Mouse (Mus musculus) thymus, postnatal 0 days (tissue): ENCODE results near the gene Pcgf2. TPM values are rescaled to one million over a fixed set of nuclear protein-coding genes. Genes with fewer than 3 reads are reported as not detected.
A peak's percentile ranks its signal among the peaks of the same experiment; 100 is the strongest.
"Not testable (repeated sequence)": the region's sequence is repeated elsewhere in the genome, so short reads cannot be mapped to it uniquely, and the experiment has no call there.

Source experiments
- DNase-seq: peaks from one replicate; pipeline ENCODE4 v3.0.0-alpha.2; 2015; ENCODE audit warnings: low spot score
- polyA plus RNA-seq: library from polyadenylated mRNA; unstranded; fragments of >200 nt; fragmentation: Nextera tagmentation; extraction: Ambion mirVana; gene quantifications from 2 replicates; pipeline ENCODE4 v1.2.1, GENCODE M21; 2015

Pcgf2 gene
- polyA plus RNA-seq, 1 experiment from 2014 or later, result 5.4 TPM

DNA sequence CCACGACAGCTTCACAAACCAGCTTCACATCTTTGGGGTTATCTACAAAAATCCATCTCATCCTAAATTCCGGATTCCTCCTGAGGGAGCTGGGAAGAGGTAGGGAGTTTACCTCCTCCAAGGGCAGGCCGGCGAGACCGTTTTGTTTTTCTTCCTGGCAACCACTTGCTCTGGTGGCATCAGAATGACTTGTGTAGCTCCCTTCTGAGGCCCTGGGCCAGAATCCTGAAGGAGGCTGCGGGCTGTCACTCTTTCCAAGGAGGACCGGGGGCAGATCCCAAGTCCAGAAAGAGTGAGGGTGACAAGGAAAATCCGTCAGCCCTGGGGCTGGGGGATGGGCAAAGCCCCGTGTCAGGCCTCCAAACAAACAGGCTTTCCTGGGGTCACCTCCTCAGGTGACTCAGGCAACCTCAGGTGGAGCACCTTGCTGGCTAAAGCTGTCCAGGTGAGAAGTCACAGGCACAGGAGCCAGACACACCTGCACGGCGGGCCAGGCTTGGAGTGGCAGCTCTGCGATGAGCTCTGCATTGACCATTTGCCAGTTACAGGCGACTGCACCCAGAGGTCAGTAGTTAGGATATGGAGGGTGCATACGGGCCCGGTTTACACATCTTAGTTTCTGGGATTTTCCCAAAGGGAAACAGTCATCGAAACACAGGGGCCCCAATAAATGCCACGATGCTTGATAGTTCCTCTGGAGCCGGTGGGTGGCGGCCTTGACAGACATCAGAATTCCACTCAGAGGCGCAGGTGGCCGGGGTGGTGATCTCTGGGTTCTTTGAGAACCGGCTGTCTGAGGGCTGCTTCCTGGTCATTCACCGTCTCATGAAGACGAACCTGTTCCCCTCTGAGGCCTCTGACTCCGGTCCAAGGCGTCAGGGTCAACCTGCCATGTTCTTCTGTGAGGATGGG, 17.3 kb upstream of the Pcgf2 start:
- DNase-seq, result no peak

- DNase-seq, result no peak
Observed at GRCm38 (mm10) chr11:97716021-97716420, 15.7 kb upstream of the Pcgf2 start.

- no peak for DNase-seq
Observed at GRCm38 (mm10) chr11:97714784-97715760, 14.8 kb upstream of the Pcgf2 start.

GRCm38 (mm10) chr11:97714356-97714755, 14.1 kb upstream of the Pcgf2 start:
- no peak for DNase-seq

DNA sequence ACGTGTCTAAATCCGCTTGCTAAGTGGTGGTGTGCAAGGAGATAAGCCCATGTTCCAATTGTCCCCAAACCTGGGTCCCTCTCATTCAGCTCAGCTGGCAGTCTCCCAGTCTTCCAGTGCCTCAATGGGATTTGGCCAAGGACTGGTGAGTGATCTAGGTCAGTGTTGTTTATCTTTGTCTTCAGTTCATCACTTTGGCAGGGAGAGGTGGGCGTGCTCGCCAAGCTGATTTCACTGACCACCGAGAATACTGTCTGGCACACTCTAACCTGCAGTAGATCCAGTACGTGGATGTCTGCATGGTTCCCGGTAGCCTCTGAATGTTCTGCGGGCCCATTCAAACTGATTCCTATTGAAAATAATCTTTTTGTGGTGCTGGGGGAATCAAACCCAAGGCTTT, 13.6 kb upstream of the Pcgf2 start:
- no peak for DNase-seq

DNA sequence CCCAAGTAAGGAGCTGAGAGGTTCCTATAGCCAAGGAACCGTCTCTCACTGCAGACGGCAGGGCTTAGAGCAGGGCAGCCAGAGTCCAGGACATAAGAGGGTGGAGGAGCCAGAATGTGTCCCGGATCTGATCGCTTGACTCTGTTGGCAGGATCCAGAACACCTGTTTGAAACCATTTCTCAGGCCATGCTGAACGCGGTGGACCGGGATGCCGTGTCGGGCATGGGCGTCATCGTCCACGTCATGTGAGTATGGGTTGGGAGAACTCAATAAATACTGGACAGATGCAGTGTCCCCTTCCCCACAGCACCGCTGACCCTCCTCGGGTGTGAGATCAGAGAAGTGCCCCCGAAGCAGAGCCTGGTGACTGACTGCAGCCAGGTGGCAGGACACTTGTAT, 12.0 kb upstream of the Pcgf2 start:
- no peak for DNase-seq

DNA sequence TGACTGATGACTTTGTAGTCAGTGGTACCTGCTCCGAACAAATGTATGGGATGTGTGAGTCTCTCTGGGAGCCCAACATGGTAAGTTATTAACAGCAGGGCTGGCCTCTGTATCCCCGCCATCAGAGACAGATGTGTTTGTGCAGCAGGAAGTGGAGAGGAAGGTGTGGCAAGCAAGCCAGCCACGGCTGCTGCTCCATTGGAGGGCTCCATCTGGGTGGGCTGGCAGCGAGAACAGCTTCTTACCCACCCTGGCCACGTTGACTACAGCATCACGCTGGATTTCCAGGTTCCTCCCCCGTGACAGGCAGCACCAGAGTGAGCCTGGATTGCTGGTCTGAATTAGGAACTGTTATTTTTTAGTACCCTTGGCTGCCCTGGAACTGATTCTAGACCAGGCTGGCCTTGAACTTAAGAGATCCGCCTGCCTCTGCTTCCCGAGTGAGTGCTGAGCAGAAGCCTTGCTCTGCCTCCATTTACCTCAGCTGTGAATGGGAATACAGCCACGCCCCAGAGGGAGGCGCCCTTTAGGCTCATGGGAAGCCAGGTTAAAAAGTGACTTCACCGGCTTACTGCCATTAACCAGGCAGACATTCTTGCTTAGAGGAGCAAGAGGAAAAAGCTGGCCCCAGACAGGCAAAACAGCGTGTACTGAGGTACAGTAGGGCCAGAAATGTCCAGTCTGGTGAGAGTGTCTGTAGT, 11.1 kb upstream of the Pcgf2 start:
- peak; percentile 46 for DNase-seq

GRCm38 (mm10) chr11:97710067-97710466, 9.8 kb upstream of the Pcgf2 start:
- DNase-seq, result not testable (repeated sequence)

DNA sequence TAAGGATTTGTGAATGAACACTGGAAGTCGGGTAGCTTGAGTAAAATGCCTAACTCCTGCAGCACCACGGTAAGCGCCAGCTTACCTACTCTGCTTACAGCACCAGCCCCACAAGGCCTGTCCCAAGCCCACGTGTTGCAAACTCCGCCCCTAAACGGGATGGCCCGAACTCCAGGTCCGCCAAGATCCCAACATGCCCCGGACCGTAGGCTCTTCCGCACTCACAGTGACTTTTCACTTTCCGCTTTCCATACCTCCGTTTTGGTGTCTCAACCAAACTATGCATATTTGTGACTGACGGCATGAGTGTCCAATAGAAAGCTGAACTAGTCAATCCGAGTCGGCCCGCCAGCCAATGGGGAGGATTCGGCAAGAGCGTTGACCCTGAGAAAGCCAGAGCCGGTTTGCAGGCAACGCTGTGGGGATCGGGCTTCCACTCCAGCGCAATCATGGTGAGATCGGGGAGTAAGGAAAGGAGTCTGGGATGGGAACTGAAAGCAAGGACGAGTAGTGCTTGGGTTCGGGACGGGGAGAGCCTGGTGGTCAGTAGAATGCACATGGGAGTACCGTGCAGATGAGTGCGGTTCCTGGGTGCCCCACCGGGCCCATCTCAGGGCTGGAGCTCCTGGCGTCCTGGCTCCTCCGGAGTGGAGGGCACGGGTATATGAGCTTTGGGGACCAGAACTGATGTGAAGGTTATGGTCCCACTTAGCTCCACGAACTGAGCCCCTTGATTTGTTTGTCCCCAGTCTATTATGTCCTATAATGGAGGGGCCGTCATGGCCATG, 2.9 kb upstream of the Pcgf2 start, which contains the start of gene Psmb3:
Gene Psmb3 (plus strand): TSS at position 361 of the 788 bp plus-strand sequence.
- peak; percentile 99 for DNase-seq

DNA sequence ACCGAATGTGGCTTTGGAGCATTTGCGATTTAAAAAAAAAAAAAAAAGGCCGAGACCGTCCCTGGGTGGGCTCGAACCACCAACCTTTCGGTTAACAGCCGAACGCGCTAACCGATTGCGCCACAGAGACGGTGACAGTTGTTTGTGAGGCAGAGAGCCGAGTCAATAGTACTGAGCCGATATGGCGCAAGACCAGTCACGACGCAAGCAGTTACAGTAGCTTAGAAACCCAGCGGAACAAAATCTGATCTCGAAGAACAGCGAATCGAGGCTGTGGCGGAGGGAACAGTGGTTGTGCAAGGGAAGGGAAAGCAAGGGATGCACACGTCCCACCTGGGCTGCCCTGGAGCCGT, 2.1 kb upstream of the Pcgf2 start:
- peak; percentile 91 for DNase-seq

GRCm38 (mm10) chr11:97701581-97702392, 1.5 kb upstream of the Pcgf2 start:
- no peak for DNase-seq

DNA sequence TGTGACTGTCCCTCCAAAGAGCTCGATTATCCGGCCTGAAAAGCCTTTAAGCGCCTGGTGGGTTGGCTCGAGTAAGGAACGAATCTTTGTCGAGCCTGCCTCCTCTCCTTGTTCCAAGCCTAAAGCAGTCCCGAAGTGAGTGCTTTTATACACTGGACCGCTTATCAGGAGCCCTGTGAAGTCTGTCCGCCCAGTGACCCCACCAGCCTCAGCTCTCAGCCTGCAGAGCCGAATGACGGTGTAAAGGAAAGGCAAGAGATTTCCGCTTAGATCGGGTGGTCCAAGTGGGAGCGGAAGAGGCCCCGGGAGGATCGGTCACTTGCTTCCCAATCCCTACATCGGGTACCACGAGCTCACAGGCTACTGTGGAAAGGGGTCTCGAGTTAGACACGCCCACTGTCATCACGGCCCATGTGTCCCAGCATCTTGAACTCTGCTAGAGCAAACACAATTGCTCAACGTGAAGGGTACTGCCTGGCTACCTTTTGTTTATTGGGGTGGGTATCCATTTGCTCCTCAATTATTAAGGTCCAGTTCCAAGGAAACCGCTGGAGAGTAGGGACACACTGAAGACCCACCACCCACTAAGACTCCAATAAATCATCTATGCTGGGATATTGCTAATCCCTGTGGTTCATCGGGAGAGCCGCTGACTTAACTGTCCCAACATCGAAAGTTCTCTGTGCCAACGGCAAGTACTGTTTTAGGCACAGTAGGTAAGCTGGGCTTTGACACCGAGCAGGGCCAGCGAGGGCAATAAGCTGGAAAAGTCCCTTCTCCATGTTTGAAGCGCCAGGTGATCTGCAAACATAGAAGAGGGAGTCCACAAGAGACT, 666 bp upstream of the Pcgf2 start:
- DNase-seq, result peak; percentile 20

- DNase-seq, result peak; percentile 36
Observed at GRCm38 (mm10) chr11:97699626-97700002, 683 bp downstream of the Pcgf2 start.

DNA sequence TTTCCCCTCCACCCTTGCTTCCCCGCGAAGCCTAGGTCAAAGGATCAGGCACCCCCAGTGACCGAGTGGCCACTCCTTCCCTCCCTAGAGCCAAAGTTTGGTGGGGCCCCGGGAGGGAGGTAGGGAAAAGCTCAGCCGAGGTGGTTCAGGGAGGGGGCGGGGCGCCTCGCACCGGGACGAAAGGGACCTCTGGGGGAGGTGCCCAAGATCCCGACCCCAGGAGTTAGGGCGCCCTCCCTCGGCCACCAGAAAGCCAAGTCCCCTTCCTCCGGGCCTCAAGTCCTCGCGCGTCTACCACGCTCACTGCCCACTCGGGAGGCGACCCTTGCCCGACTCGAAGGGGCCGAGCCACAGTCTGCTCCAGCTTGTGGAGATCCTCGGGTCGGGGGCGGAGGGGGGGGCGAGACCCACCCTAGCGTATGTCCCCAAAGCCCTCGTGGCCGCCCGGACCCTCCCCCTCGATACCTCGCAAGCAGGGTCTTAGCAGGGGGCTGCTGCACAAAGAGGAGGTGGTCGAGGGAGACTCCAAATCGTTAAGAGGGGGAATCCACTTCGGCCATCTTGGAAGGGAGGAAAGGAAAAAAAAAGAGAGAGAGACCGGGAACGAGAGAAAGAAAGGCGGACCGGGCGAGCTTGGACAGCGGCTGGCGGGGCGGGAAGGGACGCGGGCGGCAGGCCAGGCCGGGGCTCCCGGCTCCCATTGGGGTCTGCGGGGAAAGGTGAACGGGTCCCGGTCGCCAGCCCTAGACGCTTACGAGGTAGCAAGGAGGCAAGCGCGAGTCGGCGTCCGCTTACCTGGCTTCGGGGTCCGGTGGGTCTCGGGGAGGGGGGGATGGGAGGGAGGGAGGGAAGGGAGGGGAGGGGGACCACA, 1.3 kb downstream of the Pcgf2 start:
- DNase-seq, result no peak

- no peak for DNase-seq
Observed at GRCm38 (mm10) chr11:97697891-97698529, 2.3 kb downstream of the Pcgf2 start.

- no peak for DNase-seq
Observed at GRCm38 (mm10) chr11:97697199-97697890, 3.0 kb downstream of the Pcgf2 start.

GRCm38 (mm10) chr11:97696669-97697068, 3.6 kb downstream of the Pcgf2 start:
- no peak for DNase-seq
